In genomic region chr3:16024988-16025387, GRCm38 (mm10) we compare ENCODE assay signal across 10 mouse cellular contexts. TPM values are rescaled to one million over a fixed set of nuclear protein-coding genes. Genes with fewer than 3 reads are reported as not detected.
A peak's percentile ranks its signal among the peaks of the same experiment; 100 is the strongest.
DNase-seq lines count a peak whose midpoint lies in the region; ATAC-seq and TF ChIP-seq lines count a peak whose summit lies in the region.
"Not testable (repeated sequence)": the region's sequence is repeated elsewhere in the genome, so short reads cannot be mapped to it uniquely, and the experiment has no call there.
"Had no signal": no experiment of that assay in that cellular context is flagged by ENCODE, and none has a peak within 500 bp of the region (broad histone marks: within the 10 kb centered on the region; RNA-seq: fewer than 3 reads in every experiment).

No protein-coding gene starts in this region.

- H3K36me3 ChIP-seq in forebrain, embryonic 16.5 days (ENCODE audit: control insufficient read depth, insufficient read depth); kidney, embryonic 16.5 days (ENCODE audit: insufficient read depth, low read length); midbrain, embryonic 14.5 days (ENCODE audit: control insufficient read depth, insufficient read depth, low read length); small intestine, adult 2 months (ENCODE audit: control insufficient read depth, insufficient read depth, low read length): not testable (repeated sequence)

- H3K9me3 ChIP-seq in forebrain, embryonic 16.5 days (ENCODE audit: control insufficient read depth, low read length); kidney, embryonic 16.5 days (ENCODE audit: low read length); midbrain, embryonic 14.5 days (ENCODE audit: control insufficient read depth, low read length): not testable (repeated sequence)

- DNase-seq in 416B (ENCODE audit: low read depth), result peak; percentile 26
- DNase-seq in brain, embryonic 14.5 days (ENCODE audit: low read depth), result peak; percentile 29
- peak; percentile 31 to 38 for DNase-seq in heart, postnatal 36 days
- DNase-seq in left cerebral cortex, postnatal 14 days (ENCODE audit: low spot score in 2 of 2), result peak; percentile 47 to 72
- DNase-seq in midbrain, embryonic 14.5 days, result peak; percentile 26

- H3K9ac ChIP-seq in forebrain, embryonic 16.5 days (replicated peaks; ENCODE audit: low read depth, low read length); kidney, embryonic 16.5 days (replicated peaks; ENCODE audit: low read length); midbrain, embryonic 14.5 days (replicated peaks; ENCODE audit: low read length): not testable (repeated sequence)

- not testable (repeated sequence) for TF ChIP-seq POLR2A in brain, embryonic 14.5 days (IDR thresholded peaks at IDR 0.05; ENCODE audit: borderline replicate concordance, extremely low read depth, insufficient read depth, insufficient read length, poor library complexity, severe bottlenecking); small intestine, adult 2 months (IDR thresholded peaks at IDR 0.05; ENCODE audit: low read depth, low read length)

- H3K27me3 ChIP-seq in forebrain, embryonic 16.5 days (replicated peaks; ENCODE audit: control insufficient read depth, insufficient read depth, low read length); kidney, embryonic 16.5 days (ENCODE audit: insufficient read depth, low read length); midbrain, embryonic 14.5 days (ENCODE audit: control insufficient read depth, insufficient read depth, low read length); small intestine, adult 2 months (ENCODE audit: control insufficient read depth, insufficient read depth, low read length): not testable (repeated sequence)

- TF ChIP-seq CTCF in brain, embryonic 14.5 days (IDR thresholded peaks at IDR 0.05; ENCODE audit: borderline replicate concordance, extremely low read depth, insufficient read depth, insufficient read length), result not testable (repeated sequence)
- peak; percentile 49; the same call in 1 of the 2 replicates for TF ChIP-seq CTCF in small intestine, adult 2 months (IDR thresholded peaks at IDR 0.05; ENCODE audit: extremely low read depth, insufficient read length, insufficient replicate concordance, low read depth, low read length)

- not testable (repeated sequence) for H3K27ac ChIP-seq in forebrain, embryonic 16.5 days (ENCODE audit: low read length); kidney, embryonic 16.5 days (ENCODE audit: low read length); midbrain, embryonic 14.5 days (replicated peaks; ENCODE audit: low read depth, low read length); small intestine, adult 2 months (ENCODE audit: insufficient read depth, low read depth, low read length)

- H3K4me1 ChIP-seq in forebrain, embryonic 16.5 days (replicated peaks; ENCODE audit: control insufficient read depth, insufficient read depth, low read length); kidney, embryonic 16.5 days (ENCODE audit: insufficient read depth, low read length); midbrain, embryonic 14.5 days (ENCODE audit: control insufficient read depth, insufficient read depth, low read length); small intestine, adult 2 months (ENCODE audit: control insufficient read depth, insufficient read depth, insufficient read length, low read length): not testable (repeated sequence)

- whole genome bisulfite sequencing in forebrain, embryonic 16.5 days, result 4% methylated on average over 4 of the region's 6 CpGs
- 4% methylated on average over 4 of the region's 6 CpGs for WGBS in kidney, embryonic 16.5 days
- 1% methylated on average over 4 of the region's 6 CpGs for WGBS in midbrain, embryonic 14.5 days
- 2% methylated on average over 6 of the region's 6 CpGs for WGBS in small intestine, adult 2 months

- ATAC-seq in forebrain, embryonic 16.5 days, result peak; percentile 63; the same call in 1 of the 2 replicates
- ATAC-seq in kidney, embryonic 16.5 days (ENCODE audit: low FRiP score, low TSS enrichment), result peak; percentile 27; the same call in 1 of the 2 replicates
- peak; percentile 46; the same call in 1 of the 2 replicates for ATAC-seq in midbrain, embryonic 14.5 days (ENCODE audit: low FRiP score, low TSS enrichment)

- H3K4me2 ChIP-seq in forebrain, embryonic 16.5 days (ENCODE audit: low read length); kidney, embryonic 16.5 days (replicated peaks; ENCODE audit: low read depth, low read length): not testable (repeated sequence)
- H3K4me2 ChIP-seq in midbrain, embryonic 14.5 days (ENCODE audit: low read length), result peak overlapping the region; percentile 18; the same call in 1 of the 2 replicates

- intact Hi-C loops in heart, postnatal 36 days (cut with DNase I), result loop anchor here (10.0 kb wide), 1 partner anchor 1800 kb away; no protein-coding TSS in a partner anchor
- intact Hi-C loops in left cerebral cortex, postnatal 14 days (cut with DNase I), result not testable (repeated sequence)

- not testable (repeated sequence) for H3K4me3 ChIP-seq in forebrain, embryonic 16.5 days (replicated peaks; ENCODE audit: low read length); kidney, embryonic 16.5 days (ENCODE audit: low read length); midbrain, embryonic 14.5 days (replicated peaks; ENCODE audit: low read depth, low read length); small intestine, adult 2 months (ENCODE audit: low read depth, low read length)

RNA-seq across cellular contexts. Expression of gene Gm5150, which starts 18.8 kb away (rescaled TPM):
- polyA plus RNA-seq in brain, embryonic 14.5 days (2012; rRNA removed), result not detected in 2 replicates
- not detected in 2 replicates for polyA plus RNA-seq in forebrain, embryonic 16.5 days (2015; fragmentation: Nextera tagmentation; extraction: Ambion mirVana)
- total RNA-seq in heart, postnatal 36 days (2021), result not detected
- polyA plus RNA-seq in kidney, embryonic 16.5 days (2015; fragmentation: Nextera tagmentation; extraction: Ambion mirVana), result 0.40 TPM in 1 of 2 replicates, not detected in the other
- total RNA-seq in left cerebral cortex, postnatal 14 days (2021), result not detected
- polyA plus RNA-seq in midbrain, embryonic 14.5 days (2014; fragmentation: Nextera tagmentation; extraction: Ambion mirVana), result not detected in 2 replicates
- 0.13 TPM in 1 of 2 replicates, not detected in the other for polyA plus RNA-seq in small intestine, adult 2 months (2012; rRNA removed)
- polyA plus RNA-seq: C2C12; forebrain, embryonic 10.5 days had no signal
